Mouse (Mus musculus) mature B cell (primary cell): ENCODE measurements around the gene Idh1.
"Not testable (repeated sequence)": the region's sequence is repeated elsewhere in the genome, so short reads cannot be mapped to it uniquely, and the experiment has no call there.

Experiments
- in situ Hi-C: fragments of 300-500 bp; cut with MboI; formaldehyde crosslinking; loops from 2 replicates; pipeline ENCODE4 v1.14.3; 2019

Gene Idh1

GRCm38 (mm10) chr1:65186287-65187073 lies at the start of gene Idh1, which contains the start of gene Pikfyve:
Idh1 (minus strand) TSS chr1:65186500.
Pikfyve (plus strand) TSS chr1:65186683.
- in situ Hi-C loops, result no loop called here

GRCm38 (mm10) chr1:65230566-65230965 lies 44.3 kb upstream of the Idh1 start:
- in situ Hi-C loops, result no loop called here

GRCm38 (mm10) chr1:65229768-65230167 lies 43.5 kb upstream of the Idh1 start:
- in situ Hi-C loops, result not testable (repeated sequence)

- in situ Hi-C loops, result no loop called here
Observed at GRCm38 (mm10) chr1:65227681-65228080, 41.4 kb upstream of the Idh1 start.

GRCm38 (mm10) chr1:65223654-65224053 lies 37.4 kb upstream of the Idh1 start:
- in situ Hi-C loops, result no loop called here

GRCm38 (mm10) chr1:65217972-65218371 lies 31.7 kb upstream of the Idh1 start:
- in situ Hi-C loops, result no loop called here

- in situ Hi-C loops, result no loop called here
Observed at GRCm38 (mm10) chr1:65217567-65217966, 31.3 kb upstream of the Idh1 start.

- in situ Hi-C loops, result no loop called here
Observed at GRCm38 (mm10) chr1:65213214-65213613, 26.9 kb upstream of the Idh1 start.

GRCm38 (mm10) chr1:65204299-65204698 lies 18.0 kb upstream of the Idh1 start:
- in situ Hi-C loops, result no loop called here

- in situ Hi-C loops, result no loop called here
Observed at GRCm38 (mm10) chr1:65198861-65199260, 12.6 kb upstream of the Idh1 start.

GRCm38 (mm10) chr1:65198425-65198824 lies 12.1 kb upstream of the Idh1 start:
- in situ Hi-C loops, result no loop called here

GRCm38 (mm10) chr1:65193226-65193625 lies 6.9 kb upstream of the Idh1 start:
- in situ Hi-C loops, result no loop called here

GRCm38 (mm10) chr1:65190172-65190571 lies 3.9 kb upstream of the Idh1 start:
- in situ Hi-C loops, result no loop called here

- in situ Hi-C loops, result no loop called here
Observed at GRCm38 (mm10) chr1:65187074-65187430, 752 bp upstream of the Idh1 start.

GRCm38 (mm10) chr1:65185524-65186205 lies 635 bp downstream of the Idh1 start:
- in situ Hi-C loops, result no loop called here

- in situ Hi-C loops, result no loop called here
Observed at GRCm38 (mm10) chr1:65185011-65185410, 1.3 kb downstream of the Idh1 start.

GRCm38 (mm10) chr1:65183994-65184393 lies 2.3 kb downstream of the Idh1 start:
- in situ Hi-C loops, result no loop called here

GRCm38 (mm10) chr1:65181459-65181858 lies 4.8 kb downstream of the Idh1 start:
- in situ Hi-C loops, result no loop called here

- in situ Hi-C loops, result loop anchor here (10.0 kb wide), 1 partner anchor 2005 kb away; the partner anchor contains the start of genes Eef1b2 and Ndufs1
Observed at GRCm38 (mm10) chr1:65179634-65180249, 6.6 kb downstream of the Idh1 start.

GRCm38 (mm10) chr1:65178902-65179432 lies 7.3 kb downstream of the Idh1 start:
- in situ Hi-C loops, result loop anchor here (10.0 kb wide), 1 partner anchor 2004 kb away; the partner anchor contains the start of genes Eef1b2 and Ndufs1

GRCm38 (mm10) chr1:65178126-65178901 lies 8.0 kb downstream of the Idh1 start:
- in situ Hi-C loops, result loop anchor here (10.0 kb wide), 1 partner anchor 2004 kb away; the partner anchor contains the start of genes Eef1b2 and Ndufs1
